Mouse (Mus musculus) neural tube, embryonic 12.5 days (tissue): ENCODE measurements at regions not wholly inside any gene's neighbourhood (a gene's known extent, or its start where the extent isn't known, plus 50 kb on each side); places are given as distances from the start of the nearest gene placed in this dataset.
"Not testable (repeated sequence)": the region's sequence is repeated elsewhere in the genome, so short reads cannot be mapped to it uniquely, and the experiment has no call there.

Experiments used
- ATAC-seq: fragments of 200-750 bp; cut with Nextera tagmentation; 2 replicates; pipeline ENCODE4 v1.8.0; 2017; ENCODE audit warnings: low read depth, mild to moderate bottlenecking, moderate TSS enrichment, moderate library complexity; ENCODE audit not compliant: low FRiP score
- H3K27ac ChIP-seq: fragments of 300-500 bp; sonication (generic); 2 replicates; pipeline ENCODE4 v1.5.1; 2016
- H3K27me3 ChIP-seq: fragments of 300-500 bp; sonication (generic); replicated peaks from 2 replicates; pipeline ENCODE4 v1.6.1; 2016; ENCODE audit warnings: mild to moderate bottlenecking
- H3K36me3 ChIP-seq: fragments of 300-500 bp; sonication (generic); 2 replicates; pipeline ENCODE4 v1.6.1; 2016; ENCODE audit warnings: mild to moderate bottlenecking
- H3K4me1 ChIP-seq: fragments of 300-500 bp; sonication (generic); 2 replicates; pipeline ENCODE4 v1.6.1; 2016
- H3K4me2 ChIP-seq: fragments of 300-500 bp; sonication (generic); replicated peaks from 2 replicates; pipeline ENCODE4 v1.6.1; 2016; ENCODE audit warnings: mild to moderate bottlenecking
- H3K4me3 ChIP-seq: fragments of 300-500 bp; sonication (generic); 2 replicates; pipeline ENCODE4 v1.5.1; 2016
- H3K9ac ChIP-seq: fragments of 300-500 bp; sonication (generic); 2 replicates; pipeline ENCODE4 v1.6.1; 2016; ENCODE audit warnings: mild to moderate bottlenecking
- H3K9me3 ChIP-seq: fragments of 300-500 bp; sonication (generic); 2 replicates; pipeline ENCODE4 v1.6.1; 2016; ENCODE audit warnings: mild to moderate bottlenecking
- WGBS: fragments of 180-500 bp; shearing (Covaris S2); methylation state at CpG from one replicate; pipeline ENCODE4 v1.1.7; 2016; 5-methylcytosine and 5-hydroxymethylcytosine counted together

- not testable (repeated sequence) for H3K4me1 ChIP-seq, H3K27me3 ChIP-seq, H3K9ac ChIP-seq, H3K9me3 ChIP-seq, H3K27ac ChIP-seq, H3K4me3 ChIP-seq, H3K36me3 ChIP-seq, H3K4me2 ChIP-seq
- 87% methylated on average over 4 of the region's 4 CpGs for WGBS
- peak; percentile 68 for ATAC-seq
Observed at GRCm38 (mm10) chr3:44991467-44991992, 386.7 kb upstream of the Pcdh10 start.
